Mouse (Mus musculus) MEL (cell line): ENCODE data around the gene Hk2. TPM values are rescaled to one million over a fixed set of nuclear protein-coding genes. Genes with fewer than 3 reads are reported as not detected.
"Not testable (repeated sequence)": the region's sequence is repeated elsewhere in the genome, so short reads cannot be mapped to it uniquely, and the experiment has no call there.

ENCODE experiments used
- DNase-seq: peaks from one replicate; pipeline ENCODE4 v3.0.0; 2011; ENCODE audit warnings: low read depth, low spot score
- H3K27ac ChIP-seq: 2 replicates; pipeline ENCODE4 v1.5.1; 2012; ENCODE audit warnings: low read depth, mild to moderate bottlenecking, control low read depth, low read length, moderate library complexity; ENCODE audit not compliant: control insufficient read depth
- H3K27me3 ChIP-seq, 2 experiments: fragments of 150-350 bp in 1 of 2; sonication (generic) in 1 of 2; 2 replicates each; pipeline ENCODE4 v1.6.1; 2012; ENCODE audit warnings: low read length in 2 of 2, mild to moderate bottlenecking in 2 of 2, improper control_type of control experiment in 1 of 2, moderate library complexity in 1 of 2; ENCODE audit not compliant: insufficient read depth in 2 of 2, control insufficient read depth in 1 of 2
- H3K36me3 ChIP-seq, 2 experiments: 2 replicates each; pipeline ENCODE4 v1.6.1; 2012 to 2014; ENCODE audit warnings: low read length in 2 of 2, improper control_type of control experiment in 1 of 2, inconsistent platforms in 1 of 2, mild to moderate bottlenecking in 1 of 2; ENCODE audit not compliant: insufficient read depth in 2 of 2, control insufficient read depth in 1 of 2
- H3K4me1 ChIP-seq, 2 experiments: fragments of 150-350 bp in 1 of 2; sonication (generic) in 1 of 2; 2 replicates each; pipeline ENCODE4 v1.6.1; 2012; ENCODE audit warnings: low read length in 2 of 2, improper control_type of control experiment in 1 of 2, mild to moderate bottlenecking in 1 of 2; ENCODE audit not compliant: insufficient read depth in 2 of 2, control insufficient read depth in 1 of 2
- H3K4me3 ChIP-seq, 2 experiments: fragments of 150-350 bp in 1 of 2; sonication (generic) in 1 of 2; 2 replicates each; pipeline ENCODE4 v1.5.1; 2012; ENCODE audit warnings: low read depth in 2 of 2, low read length in 2 of 2, mild to moderate bottlenecking in 2 of 2, moderate library complexity in 2 of 2, control low read depth in 1 of 2, improper control_type of control experiment in 1 of 2; ENCODE audit not compliant: control insufficient read depth in 1 of 2, insufficient read depth in 1 of 2
- H3K79me2 ChIP-seq: 2 replicates; pipeline ENCODE4 v1.6.1; 2012; ENCODE audit warnings: mild to moderate bottlenecking, low read length, moderate library complexity; ENCODE audit not compliant: control insufficient read depth, poor library complexity, insufficient read depth
- H3K9ac ChIP-seq: 2 replicates; pipeline ENCODE4 v1.6.1; 2012; ENCODE audit warnings: low read depth, mild to moderate bottlenecking, control low read depth, low read length, moderate library complexity; ENCODE audit not compliant: control insufficient read depth, poor library complexity, severe bottlenecking
- H3K9me3 ChIP-seq: fragments of 150-350 bp; sonication (generic); replicated peaks from 2 replicates; pipeline ENCODE4 v1.6.1; 2012; ENCODE audit warnings: mild to moderate bottlenecking, low read length, improper control_type of control experiment, moderate library complexity; ENCODE audit not compliant: insufficient read depth
- polyA plus RNA-seq, 2 experiments: library from polyadenylated mRNA; stranded (reverse) in 1 of 2; unstranded in 1 of 2; fragments of >175 nt in 1 of 2; fragments of >200 nt in 1 of 2; gene quantifications; 2 replicates each; pipeline versions ENCODE4 v1.2.1 to v1.2.4; 2012; ENCODE audit warnings: low replicate concordance in 2 of 2, low read depth in 1 of 2; ENCODE audit not compliant: insufficient read length in 2 of 2, insufficient read depth in 1 of 2, missing spikeins in 1 of 2
- total RNA-seq: library from RNA; depleted of rRNA; stranded (reverse); fragments of 300-350 nt; gene quantifications from 2 replicates; pipeline ENCODE4 v1.2.3, GENCODE M21; 2012; rRNA removed

Hk2 gene
- total and polyA plus RNA-seq, 3 experiments = 44.2 to 51.6 TPM; not detected in 1

DNA sequence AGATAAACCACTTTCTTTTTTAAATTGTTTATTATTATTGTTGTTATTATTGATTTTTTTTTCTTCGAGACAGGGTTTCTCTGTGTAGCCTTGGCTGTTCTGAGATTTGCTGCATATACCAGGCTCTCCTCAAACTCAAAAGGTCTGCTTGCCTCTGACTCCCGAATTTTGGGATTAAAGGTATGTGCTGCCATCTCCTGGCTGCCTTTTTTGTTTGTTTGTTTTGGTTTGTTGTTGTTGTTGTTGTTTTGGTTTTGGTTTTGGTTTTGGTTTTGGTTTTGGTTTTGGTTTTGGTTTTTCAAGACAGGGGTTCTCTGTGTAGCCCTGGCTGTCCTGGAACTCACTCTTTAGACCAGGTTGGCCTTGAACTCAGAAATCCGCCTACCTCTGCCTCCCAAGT lies 96.6 kb downstream of the Hk2 start:
- H3K36me3 ChIP-seq, DNase-seq: not testable (repeated sequence)

More for the DNA sequence above, 96.6 kb downstream of the Hk2 start:
- not testable (repeated sequence) for H3K4me1 ChIP-seq, H3K4me3 ChIP-seq, H3K27me3 ChIP-seq, H3K27ac ChIP-seq, H3K9me3 ChIP-seq, H3K9ac ChIP-seq, H3K79me2 ChIP-seq

Other genes starting within 250 kb of the Hk2 start
- gene Pole4, start 69.1 kb downstream of the Hk2 start, total RNA-seq = 65.7 and 67.2 TPM in 2 replicates
- 10 to 100 TPM in 1 of 2 experiments, not detected in 1; 76.7 TPM for gene Pole4, start 69.1 kb downstream of the Hk2 start, polyA plus RNA-seq
- gene Sema4f, start 165.3 kb upstream of the Hk2 start, total RNA-seq = 0.03 and 0.04 TPM in 2 replicates
- under 1 TPM in 1 of 2 experiments, not detected in 1; 0.01 TPM for gene Sema4f, start 165.3 kb upstream of the Hk2 start, polyA plus RNA-seq
- 3.9 and 6.2 TPM in 2 replicates for gene M1ap, start 172.4 kb upstream of the Hk2 start, total RNA-seq
- 1 to 10 TPM in 1 of 2 experiments, not detected in 1; 6.3 TPM for gene M1ap, start 172.4 kb upstream of the Hk2 start, polyA plus RNA-seq